Mouse (Mus musculus) hindbrain, embryonic 13.5 days (tissue): ENCODE results near the gene Gm7138. TPM values are rescaled to one million over a fixed set of nuclear protein-coding genes. Genes with fewer than 3 reads are reported as not detected.
"Not testable (repeated sequence)": the region's sequence is repeated elsewhere in the genome, so short reads cannot be mapped to it uniquely, and the experiment has no call there.

Experiments used
- ATAC-seq: fragments of 200-750 bp; cut with Nextera tagmentation; 2 replicates; pipeline ENCODE4 v1.8.0; 2017; ENCODE audit warnings: moderate TSS enrichment; ENCODE audit not compliant: low FRiP score
- H3K27ac ChIP-seq: fragments of 300-500 bp; sonication (generic); 2 replicates; pipeline ENCODE4 v1.5.1; 2015; ENCODE audit warnings: inconsistent platforms, mild to moderate bottlenecking, moderate library complexity
- H3K27me3 ChIP-seq: fragments of 300-500 bp; sonication (generic); 2 replicates; pipeline ENCODE4 v1.6.1; 2015; ENCODE audit warnings: mild to moderate bottlenecking, inconsistent platforms
- H3K36me3 ChIP-seq: fragments of 300-500 bp; sonication (generic); 2 replicates; pipeline ENCODE4 v1.6.1; 2015; ENCODE audit warnings: mild to moderate bottlenecking, inconsistent platforms
- H3K4me1 ChIP-seq: fragments of 300-500 bp; sonication (generic); replicated peaks from 2 replicates; pipeline ENCODE4 v1.6.1; 2015; ENCODE audit warnings: inconsistent platforms
- H3K4me2 ChIP-seq: fragments of 300-500 bp; sonication (generic); 2 replicates; pipeline ENCODE4 v1.6.1; 2015; ENCODE audit warnings: inconsistent platforms, mild to moderate bottlenecking, moderate library complexity
- H3K4me3 ChIP-seq: fragments of 300-500 bp; sonication (generic); 2 replicates; pipeline ENCODE4 v1.5.1; 2015; ENCODE audit warnings: mild to moderate bottlenecking, inconsistent platforms
- H3K9ac ChIP-seq: fragments of 300-500 bp; sonication (generic); 2 replicates; pipeline ENCODE4 v1.6.1; 2015; ENCODE audit warnings: mild to moderate bottlenecking, inconsistent platforms
- H3K9me3 ChIP-seq: fragments of 300-500 bp; sonication (generic); 2 replicates; pipeline ENCODE4 v1.6.1; 2016; ENCODE audit warnings: inconsistent platforms
- WGBS: fragments of 180-500 bp; shearing (Covaris S2); methylation state at CpG from one replicate; pipeline ENCODE4 v1.1.7; 2015; 5-methylcytosine and 5-hydroxymethylcytosine counted together
- polyA plus RNA-seq: library from polyadenylated mRNA; unstranded; fragments of >200 nt; fragmentation: Nextera tagmentation; extraction: Ambion mirVana; gene quantifications from 2 replicates; pipeline ENCODE4 v1.2.1, GENCODE M21; 2015

The Gm7138 gene
- not detected in 2 replicates for polyA plus RNA-seq

DNA sequence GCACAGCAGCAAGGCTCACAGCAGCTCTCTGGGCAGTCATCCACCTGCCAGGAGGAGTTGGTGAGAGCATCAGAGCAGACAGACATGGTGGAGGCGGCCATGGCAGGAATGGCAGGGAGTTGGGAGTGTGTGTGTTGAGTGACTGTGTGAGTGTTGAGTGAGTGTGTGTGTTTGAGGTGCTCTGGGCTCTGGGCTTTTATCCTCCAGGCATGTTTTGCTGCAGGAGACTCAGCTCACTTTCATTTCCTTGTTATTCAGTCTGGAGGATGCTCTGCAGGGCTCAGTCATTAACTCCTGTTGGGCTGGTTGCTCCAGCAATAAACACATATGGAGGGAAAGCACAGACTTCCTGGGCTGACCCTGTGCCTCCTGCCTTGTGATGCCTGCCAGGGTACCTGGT, at the start of gene Gm7138:
Gene Gm7138, minus strand, starts transcription at position 101 of the 400 bp plus-strand sequence.
- H3K4me1 ChIP-seq, H3K27ac ChIP-seq, H3K27me3 ChIP-seq, H3K9ac ChIP-seq, H3K4me3 ChIP-seq, H3K4me2 ChIP-seq, H3K36me3 ChIP-seq, H3K9me3 ChIP-seq, ATAC-seq: not testable (repeated sequence)
- WGBS = 70% methylated on average over 1 of the region's 1 CpGs

DNA sequence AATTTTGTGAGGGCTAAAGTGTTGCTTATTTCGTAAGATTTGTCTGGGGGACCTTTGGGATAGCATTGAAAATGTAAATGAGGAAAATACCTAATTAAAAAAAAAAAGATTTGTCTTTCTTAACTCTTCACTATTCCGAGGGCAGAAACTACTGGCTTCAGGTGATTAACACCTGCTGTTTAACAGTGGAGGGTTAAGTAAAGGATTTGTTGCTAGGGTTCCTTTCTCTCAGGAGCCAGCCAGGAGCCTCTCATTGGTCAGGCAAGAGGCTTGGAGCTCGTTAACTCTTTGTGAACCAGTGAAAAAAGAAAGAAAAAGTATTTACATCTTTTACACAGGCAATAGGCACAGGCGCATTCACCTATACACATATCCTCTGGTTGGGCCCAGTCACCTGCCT, 42.5 kb upstream of the Gm7138 start:
- Histone ChIP-seq H3K27me3 (no peaks in the 10 kb centered on the region), H3K27ac (no peak overlapping the region), H3K36me3 (no peaks in the 10 kb centered on the region), H3K4me3 (no peak overlapping the region), H3K9ac (no peak overlapping the region; the same call in 1 of the 2 replicates), H3K4me2 (no peak overlapping the region), H3K9me3 (peaks cover 6% of the 10 kb centered on the region; the same call in 1 of the 2 replicates), H3K4me1 (0 out of 2 replicates have a peak, but pooled peaks cover under 1% of the 10 kb centered on the region)
- ATAC-seq = no peak
- 57% methylated on average over 4 of the region's 4 CpGs for WGBS

DNA sequence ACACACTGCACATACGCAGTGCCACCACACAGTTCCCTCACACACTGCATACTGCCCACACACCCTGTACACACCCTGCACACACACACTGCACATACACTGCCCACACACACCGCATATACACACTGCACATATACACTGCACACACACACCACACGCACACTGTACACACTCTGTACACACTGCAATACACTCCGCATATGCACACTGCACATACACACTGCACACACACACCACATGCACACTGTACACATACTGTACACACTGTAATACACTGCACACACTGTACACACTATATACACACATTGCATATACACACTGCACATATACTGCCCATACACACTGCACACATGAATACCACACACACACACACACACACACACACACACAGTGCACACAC, 41.8 kb upstream of the Gm7138 start:
- Histone ChIP-seq H3K4me2 (no peak overlapping the region), H3K36me3 (no peaks in the 10 kb centered on the region), H3K27ac (no peak overlapping the region), H3K27me3 (no peaks in the 10 kb centered on the region), H3K9me3 (no peaks in the 10 kb centered on the region), H3K4me3 (no peak overlapping the region), H3K9ac (no peak overlapping the region), H3K4me1 (0 out of 2 replicates have a peak, but pooled peaks cover 3% of the 10 kb centered on the region)
- 98% methylated on average over 4 of the region's 4 CpGs for WGBS
- peak; percentile 66 for ATAC-seq

DNA sequence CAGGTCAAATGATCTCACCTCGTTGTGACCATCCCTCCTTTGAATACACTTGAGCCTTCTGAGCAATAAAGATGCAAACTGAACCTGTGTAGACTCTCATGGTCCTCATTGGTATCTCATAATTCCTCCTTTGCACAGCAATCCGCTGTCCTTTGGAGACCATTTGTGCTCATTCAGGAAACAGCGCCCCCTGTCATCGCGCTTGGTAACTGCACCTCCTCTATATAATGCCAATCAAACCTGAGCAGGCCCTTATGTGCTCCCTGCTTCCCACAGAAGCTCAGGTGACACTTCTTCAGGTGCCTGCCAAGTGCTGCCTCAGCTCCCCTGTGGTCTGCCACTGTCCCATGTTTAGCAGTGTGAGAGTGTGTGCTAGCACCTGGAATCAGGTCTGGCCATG, 38.8 kb upstream of the Gm7138 start:
- no peaks in the 10 kb centered on the region for H3K9me3 ChIP-seq
- H3K27ac ChIP-seq = no peak overlapping the region
- 32% methylated on average over 5 of the region's 5 CpGs for WGBS
- no peaks in the 10 kb centered on the region for H3K27me3 ChIP-seq
- H3K9ac ChIP-seq = no peak overlapping the region
- no peaks in the 10 kb centered on the region for H3K36me3 ChIP-seq
- no peak overlapping the region for H3K4me3 ChIP-seq
- 0 out of 2 replicates have a peak, but pooled peaks cover 3% of the 10 kb centered on the region for H3K4me1 ChIP-seq
- H3K4me2 ChIP-seq = no peak overlapping the region
- no peak for ATAC-seq

DNA sequence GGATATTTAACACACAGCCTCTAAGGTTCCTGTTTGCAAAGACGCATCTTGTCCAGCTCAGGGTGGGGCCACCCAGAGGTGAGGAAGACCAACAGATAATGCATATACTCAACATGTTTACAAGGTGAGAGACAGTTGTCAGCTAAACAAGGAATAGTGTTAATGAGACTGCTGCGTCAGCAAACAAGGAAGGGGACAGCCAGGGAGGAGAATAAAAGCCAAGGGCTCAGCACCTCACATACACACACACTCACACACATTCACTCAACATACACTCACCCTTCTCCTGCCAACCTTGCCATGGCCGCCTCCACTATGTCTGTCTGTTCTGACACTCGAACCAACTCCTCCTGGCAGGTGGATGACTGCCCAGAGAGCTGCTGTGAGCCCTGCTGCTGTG, 37.6 kb upstream of the Gm7138 start, which contains the start of gene Gm2696:
Gene Gm2696, plus strand, starts transcription at position 301 of the 400 bp plus-strand sequence.
- no peak within 1 kb of the TSS for H3K4me2 ChIP-seq
- no peaks in the 10 kb centered on the region for H3K9me3 ChIP-seq
- H3K27ac ChIP-seq = no peak within 1 kb of the TSS
- 0 out of 2 replicates have a peak, but pooled peaks cover 3% of the 10 kb centered on the region for H3K4me1 ChIP-seq
- WGBS = 59% methylated on average over 4 of the region's 4 CpGs
- H3K36me3 ChIP-seq = no peaks in the 10 kb centered on the region
- H3K9ac ChIP-seq = no peak within 1 kb of the TSS
- H3K4me3 ChIP-seq = no peak within 1 kb of the TSS
- no peak for ATAC-seq
- H3K27me3 ChIP-seq = no peaks in the 10 kb centered on the region

DNA sequence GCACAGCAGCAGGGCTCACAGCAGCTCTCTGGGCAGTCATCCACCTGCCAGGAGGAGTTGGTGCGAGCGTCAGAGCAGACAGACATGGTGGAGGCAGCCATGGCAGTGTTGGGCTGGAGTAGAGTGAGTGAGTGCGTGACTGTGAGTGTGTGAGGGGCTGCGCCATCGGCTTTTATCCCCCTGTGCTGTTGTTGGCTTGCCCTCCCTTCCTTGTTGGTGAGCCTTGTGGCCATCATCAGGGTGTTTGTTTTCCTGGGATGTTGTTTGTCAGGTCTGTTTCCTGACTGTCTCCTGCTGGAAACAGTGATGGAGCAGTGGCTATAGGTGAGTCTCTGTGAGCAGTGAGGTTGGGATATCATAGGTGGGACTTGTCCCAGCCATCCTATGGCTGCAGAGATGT, 35.0 kb upstream of the Gm7138 start, which contains the start of gene Gm9507:
Gene Gm9507, minus strand, starts transcription at position 101 of the 400 bp plus-strand sequence.
- no peak within 1 kb of the TSS for H3K27ac ChIP-seq
- no peaks in the 10 kb centered on the region for H3K27me3 ChIP-seq
- no peak within 1 kb of the TSS for H3K4me3 ChIP-seq
- no peak for ATAC-seq
- no peak within 1 kb of the TSS for H3K4me2 ChIP-seq
- H3K9me3 ChIP-seq = no peaks in the 10 kb centered on the region; the same call in 1 of the 2 replicates
- H3K36me3 ChIP-seq = no peaks in the 10 kb centered on the region
- 0 out of 2 replicates have a peak, but pooled peaks cover 3% of the 10 kb centered on the region for H3K4me1 ChIP-seq
- no peak within 1 kb of the TSS for H3K9ac ChIP-seq
- WGBS = 74% methylated on average over 5 of the region's 5 CpGs

DNA sequence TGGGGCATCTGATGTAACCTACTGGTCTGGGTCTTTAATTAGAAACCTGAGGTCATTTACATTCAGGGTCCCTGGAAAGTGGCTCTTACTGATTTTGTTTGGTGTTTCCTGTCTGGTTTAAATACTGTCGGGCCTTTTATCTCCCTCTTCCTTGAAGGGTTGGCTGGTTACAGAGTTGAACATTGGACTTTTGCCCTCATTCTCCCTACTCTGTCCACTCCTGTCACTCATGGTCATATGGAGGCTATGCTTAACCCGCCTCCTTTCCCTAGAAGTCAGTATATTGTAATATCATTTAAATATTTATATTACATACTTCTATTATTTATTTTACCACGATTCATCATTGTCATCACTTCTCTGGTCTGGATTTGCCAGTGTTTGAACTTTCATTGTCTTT, 27.4 kb upstream of the Gm7138 start:
- H3K36me3 ChIP-seq = no peaks in the 10 kb centered on the region
- H3K4me2 ChIP-seq = no peak overlapping the region
- no peak for ATAC-seq
- no peak overlapping the region for H3K27ac ChIP-seq
- no peak overlapping the region for H3K4me3 ChIP-seq
- no peaks in the 10 kb centered on the region for H3K4me1 ChIP-seq
- H3K9me3 ChIP-seq = no peaks in the 10 kb centered on the region; the same call in 1 of the 2 replicates
- WGBS = 87% methylated on average over 3 of the region's 3 CpGs
- H3K9ac ChIP-seq = no peak overlapping the region
- H3K27me3 ChIP-seq = no peaks in the 10 kb centered on the region

DNA sequence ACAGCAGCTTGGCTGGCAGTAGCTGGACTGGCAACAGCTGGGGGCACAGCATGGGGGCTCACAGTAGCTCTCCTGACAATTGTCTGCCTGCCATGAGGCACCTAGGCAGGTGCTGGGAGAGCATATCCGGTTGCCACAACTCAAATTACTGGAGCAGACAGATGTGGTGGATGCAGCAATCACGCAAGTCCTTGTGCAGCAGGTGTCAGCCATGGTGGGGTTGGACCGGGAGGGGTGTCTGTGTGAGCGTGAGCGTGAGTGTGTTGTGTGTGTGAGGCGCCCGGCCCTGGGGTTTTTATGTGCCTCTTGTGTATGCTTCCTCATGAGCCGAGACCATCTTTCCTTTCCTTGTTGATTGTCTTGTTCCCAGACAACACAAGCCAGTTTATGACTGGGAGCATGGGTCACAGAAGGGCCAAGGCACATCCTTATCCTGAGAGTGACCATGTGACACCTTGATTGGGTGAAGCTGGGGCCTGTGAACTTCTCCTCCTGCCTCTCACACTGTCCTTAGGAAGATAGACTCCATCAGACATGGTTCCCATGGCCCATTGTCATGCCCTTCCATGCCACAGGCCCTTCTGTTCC, 22.3 kb upstream of the Gm7138 start, which contains the start of gene Gm19668:
Gene Gm19668, minus strand, starts transcription at position 213 of the 588 bp plus-strand sequence.
- Histone ChIP-seq H3K36me3 (no peaks in the 10 kb centered on the region), H3K4me1 (peaks cover 10% of the 10 kb centered on the region; the same call in 1 of the 2 replicates), H3K9ac (no peak within 1 kb of the TSS), H3K9me3 (no peaks in the 10 kb centered on the region), H3K4me2 (no peak within 1 kb of the TSS), H3K27me3 (no peaks in the 10 kb centered on the region), H3K27ac (no peak within 1 kb of the TSS), H3K4me3 (no peak within 1 kb of the TSS)
- 63% methylated on average over 8 of the region's 8 CpGs for WGBS
- ATAC-seq = no peak

DNA sequence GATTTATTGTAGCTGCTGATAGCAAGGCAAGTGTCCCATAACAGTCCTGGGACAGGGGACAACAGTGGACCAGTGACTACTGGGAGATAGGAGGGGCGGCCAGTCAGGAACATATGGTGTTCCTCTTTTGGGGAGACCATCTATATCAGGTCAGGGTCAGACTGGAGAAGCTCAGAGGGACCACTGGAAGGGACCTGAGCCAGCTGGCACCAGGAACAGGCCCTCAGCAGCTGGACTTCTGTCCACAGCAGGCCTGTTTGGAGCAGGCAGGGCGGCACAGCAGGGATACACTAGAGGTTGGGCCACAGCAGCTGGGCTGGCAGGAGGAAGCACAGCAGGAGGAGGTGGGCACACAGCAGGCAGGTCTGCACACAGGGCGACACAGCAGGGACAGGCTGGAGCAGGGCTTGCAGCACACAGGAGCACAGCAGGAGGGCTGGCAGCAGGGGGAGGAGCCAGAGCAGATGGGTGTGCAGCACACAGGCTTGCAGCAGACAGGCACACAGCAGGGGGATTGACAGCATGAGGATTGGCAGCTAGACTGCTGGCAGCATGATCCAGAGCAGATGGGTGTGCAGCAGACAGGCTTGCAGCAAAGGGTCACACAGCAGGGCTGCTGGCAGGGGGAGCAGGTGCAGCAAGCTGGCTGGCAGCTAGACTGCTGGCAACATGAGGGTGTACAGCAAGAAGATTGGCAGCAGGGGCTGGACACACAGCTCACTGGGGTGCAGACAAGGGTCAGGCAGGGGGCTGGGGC, 21.6 kb upstream of the Gm7138 start:
- H3K27ac ChIP-seq, H3K9me3 ChIP-seq, H3K4me3 ChIP-seq, H3K4me2 ChIP-seq, H3K36me3 ChIP-seq, H3K9ac ChIP-seq, ATAC-seq, H3K27me3 ChIP-seq: not testable (repeated sequence)
- 30% methylated on average over 3 of the region's 3 CpGs for WGBS
- peaks cover 10% of the 10 kb centered on the region; the same call in 1 of the 2 replicates for H3K4me1 ChIP-seq

DNA sequence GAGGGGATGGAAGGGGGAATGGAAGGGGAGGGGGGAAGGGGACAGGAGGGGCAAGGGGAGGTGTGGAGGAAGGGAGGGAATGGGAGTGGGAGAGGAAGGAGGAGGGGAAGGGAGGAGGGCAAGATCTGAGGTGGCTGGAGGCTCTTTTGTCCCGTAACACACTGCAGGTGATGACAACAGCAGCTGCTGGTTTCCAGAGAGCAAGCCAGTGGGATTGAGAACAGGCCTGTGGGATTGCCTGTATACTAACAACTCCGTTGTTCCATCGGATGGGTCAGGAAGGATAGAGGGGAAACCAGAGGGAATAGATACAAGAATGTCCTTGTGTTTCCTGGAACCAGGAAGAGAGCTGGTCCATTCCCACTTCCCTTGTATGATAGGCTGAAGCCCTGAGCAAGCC, 20.9 kb upstream of the Gm7138 start:
- H3K9ac ChIP-seq = no peak overlapping the region
- H3K9me3 ChIP-seq = no peaks in the 10 kb centered on the region
- H3K27me3 ChIP-seq = no peaks in the 10 kb centered on the region
- H3K4me3 ChIP-seq = no peak overlapping the region
- H3K36me3 ChIP-seq = no peaks in the 10 kb centered on the region
- no peak overlapping the region for H3K27ac ChIP-seq
- ATAC-seq = no peak
- H3K4me2 ChIP-seq = no peak overlapping the region
- WGBS = 13% methylated on average over 3 of the region's 3 CpGs
- H3K4me1 ChIP-seq = peaks cover 10% of the 10 kb centered on the region; the same call in 1 of the 2 replicates

DNA sequence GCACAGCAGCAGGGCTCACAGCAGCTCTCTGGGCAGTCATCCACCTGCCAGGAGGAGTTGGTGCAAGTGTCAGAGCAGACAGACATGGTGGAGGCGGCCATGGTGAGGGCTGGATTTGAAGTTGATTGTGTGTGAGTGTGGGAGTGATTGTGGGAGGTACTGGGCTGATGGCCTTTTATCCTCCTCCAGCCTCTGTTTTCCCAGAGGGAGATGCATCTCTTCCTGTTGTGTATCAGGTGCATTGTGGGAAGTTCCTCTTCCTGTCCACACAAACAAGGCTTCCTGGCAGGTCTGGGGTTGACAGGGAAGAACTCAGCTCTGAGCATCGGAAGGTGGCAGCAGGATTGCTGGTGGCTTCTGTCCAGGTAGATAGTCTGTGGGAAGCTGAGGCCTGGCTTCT, 18.2 kb upstream of the Gm7138 start, which contains the start of gene Gm9639:
Gene Gm9639, minus strand, starts transcription at position 101 of the 400 bp plus-strand sequence.
- ATAC-seq = no peak
- WGBS = 67% methylated on average over 2 of the region's 2 CpGs

DNA sequence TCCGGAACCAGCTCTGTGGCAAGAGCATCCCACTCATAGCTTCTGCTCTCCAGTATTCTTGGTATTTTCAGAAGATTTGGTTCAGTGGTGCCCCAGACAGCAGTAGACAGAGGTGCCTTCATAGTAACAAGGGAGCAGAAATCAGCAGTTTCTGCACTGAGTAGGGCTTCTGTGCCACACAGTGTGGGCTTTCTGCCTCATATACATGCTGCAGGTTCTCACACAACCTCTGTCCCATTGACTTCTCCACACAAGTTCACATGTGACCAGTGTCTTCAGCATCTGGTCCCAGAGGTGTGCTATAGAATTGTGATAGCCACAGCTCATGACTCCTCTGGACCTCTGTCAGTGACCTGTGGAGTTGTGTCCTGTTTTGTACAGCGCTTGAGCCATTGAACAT, 11.9 kb upstream of the Gm7138 start:
- H3K4me1 ChIP-seq = no peaks in the 10 kb centered on the region
- no peaks in the 10 kb centered on the region for H3K9me3 ChIP-seq
- no peak overlapping the region for H3K4me3 ChIP-seq
- H3K27ac ChIP-seq = no peak overlapping the region
- no peak overlapping the region for H3K4me2 ChIP-seq
- H3K27me3 ChIP-seq = no peaks in the 10 kb centered on the region
- no peak overlapping the region for H3K9ac ChIP-seq
- WGBS = 85% methylated on average over 2 of the region's 2 CpGs
- ATAC-seq = no peak
- H3K36me3 ChIP-seq = no peaks in the 10 kb centered on the region

More for the DNA sequence above, 18.2 kb upstream of the Gm7138 start, which contains the start of gene Gm9639:
- H3K9me3 ChIP-seq = no peaks in the 10 kb centered on the region
- no peaks in the 10 kb centered on the region for H3K36me3 ChIP-seq
- peaks cover 10% of the 10 kb centered on the region; the same call in 1 of the 2 replicates for H3K4me1 ChIP-seq
- no peak within 1 kb of the TSS for H3K9ac ChIP-seq
- no peak within 1 kb of the TSS for H3K4me2 ChIP-seq
- no peaks in the 10 kb centered on the region for H3K27me3 ChIP-seq
- H3K4me3 ChIP-seq = no peak within 1 kb of the TSS
- no peak within 1 kb of the TSS for H3K27ac ChIP-seq
